In the genomic region with DNA sequence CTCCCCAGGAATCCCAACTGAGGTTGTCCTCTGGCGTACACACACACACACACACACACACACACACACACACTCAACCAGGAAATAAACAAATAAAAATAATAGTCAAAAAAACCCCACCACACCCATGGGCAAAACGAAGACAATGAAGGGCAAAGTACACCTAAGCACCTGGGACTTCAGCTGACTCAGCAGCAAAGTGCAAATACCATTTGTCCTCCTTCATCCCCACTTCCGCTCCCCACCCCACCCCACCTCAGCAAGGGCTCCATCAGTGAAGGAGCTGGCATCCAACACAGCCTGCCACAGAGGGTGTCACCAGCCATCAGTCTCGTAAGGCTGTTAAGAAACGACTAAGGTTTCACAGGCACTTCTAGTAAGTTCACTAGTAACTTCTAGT, we compare ENCODE assay signal across 20 mouse cellular contexts.
"Had no signal": no experiment of that assay in that cellular context is flagged by ENCODE, and none has a peak within 500 bp of the region (broad histone marks: within the 10 kb centered on the region; RNA-seq: fewer than 3 reads in every experiment).

No protein-coding gene starts in this region.

- H3K4me1 ChIP-seq: kidney, embryonic 15.5 days; limb, embryonic 13.5 days; liver, embryonic 12.5 days; liver, embryonic 15.5 days; lung, embryonic 15.5 days; midbrain, embryonic 10.5 days; midbrain, embryonic 13.5 days had no signal

- DNase-seq: kidney, adult 11 months; kidney, adult 8-10 months; kidney, postnatal 10 days; kidney, postnatal 36 days; left cerebral cortex, postnatal 4 days; liver; lung, adult 18-20 months; lung, postnatal 10 days; lung, postnatal 36 days; thymus, adult 2 months; thymus, postnatal 14 days had no signal

- H3K4me3 ChIP-seq: kidney, embryonic 15.5 days; limb, embryonic 13.5 days; liver, embryonic 12.5 days; liver, embryonic 15.5 days; lung, embryonic 15.5 days; megakaryocyte, embryonic 14.5 days; midbrain, embryonic 10.5 days; midbrain, embryonic 13.5 days had no signal

- H3K4me2 ChIP-seq: kidney, embryonic 15.5 days; limb, embryonic 13.5 days; liver, embryonic 12.5 days; liver, embryonic 15.5 days; lung, embryonic 15.5 days; midbrain, embryonic 13.5 days had no signal

- H3K9ac ChIP-seq: kidney, embryonic 15.5 days; limb, embryonic 13.5 days; liver, embryonic 12.5 days; liver, embryonic 15.5 days; lung, embryonic 15.5 days; midbrain, embryonic 13.5 days had no signal

- H3K27ac ChIP-seq: kidney, embryonic 15.5 days; limb, embryonic 13.5 days; liver, embryonic 12.5 days; liver, embryonic 15.5 days; lung, embryonic 15.5 days; midbrain, embryonic 10.5 days; midbrain, embryonic 13.5 days had no signal

- H3K36me3 ChIP-seq: kidney, embryonic 15.5 days; limb, embryonic 13.5 days; liver, embryonic 12.5 days; liver, embryonic 15.5 days; lung, embryonic 15.5 days; midbrain, embryonic 10.5 days; midbrain, embryonic 13.5 days had no signal

- H3K27me3 ChIP-seq: kidney, embryonic 15.5 days; limb, embryonic 13.5 days; liver, embryonic 12.5 days; liver, embryonic 15.5 days; lung, embryonic 15.5 days; midbrain, embryonic 13.5 days had no signal

- H3K9me3 ChIP-seq: kidney, embryonic 15.5 days; limb, embryonic 13.5 days; liver, embryonic 12.5 days; liver, embryonic 15.5 days; lung, embryonic 15.5 days; midbrain, embryonic 10.5 days; midbrain, embryonic 13.5 days had no signal

- ATAC-seq: liver, embryonic 12.5 days; midbrain, embryonic 13.5 days; midbrain, embryonic 16.5 days had no signal
